Mouse (Mus musculus): ENCODE measurements at regions not wholly inside any gene's neighbourhood (a gene's known extent, or its start where the extent isn't known, plus 50 kb on each side); places are given as distances from the start of the nearest gene placed in this dataset.
A peak's percentile ranks its signal among the peaks of the same experiment; 100 is the strongest.

GRCm38 (mm10) chr6:6779157-6779556 is 84.0 kb upstream of the Dlx6 start:
- ATAC-seq: no peak
- no peaks in the 10 kb centered on the region for H3K36me3 ChIP-seq
- no peak overlapping the region for H3K4me2 ChIP-seq (replicated peaks)
- no peaks in the 10 kb centered on the region for H3K9me3 ChIP-seq
- H3K27ac ChIP-seq: no peak overlapping the region
- no peak overlapping the region for H3K9ac ChIP-seq (replicated peaks)
- H3K27me3 ChIP-seq: no peaks in the 10 kb centered on the region
- 91% methylated on average over 1 of the region's 1 CpGs for WGBS
- H3K4me3 ChIP-seq (replicated peaks): no peak overlapping the region
- H3K4me1 ChIP-seq (replicated peaks): no peaks in the 10 kb centered on the region

- H3K4me1 ChIP-seq (replicated peaks): no peaks in the 10 kb centered on the region
- H3K9me3 ChIP-seq: no peaks in the 10 kb centered on the region
- WGBS: 53% methylated on average over 3 of the region's 3 CpGs
- no peak overlapping the region for H3K4me2 ChIP-seq (replicated peaks)
- H3K4me3 ChIP-seq (replicated peaks): no peak overlapping the region
- H3K27me3 ChIP-seq: no peaks in the 10 kb centered on the region
- H3K27ac ChIP-seq: no peak overlapping the region
- no peaks in the 10 kb centered on the region for H3K36me3 ChIP-seq
- H3K9ac ChIP-seq (replicated peaks): no peak overlapping the region
- no peak for ATAC-seq
Observed at GRCm38 (mm10) chr6:6781556-6781955, 81.6 kb upstream of the Dlx6 start.

GRCm38 (mm10) chr6:6785939-6786490 is 77.1 kb upstream of the Dlx6 start:
- WGBS: 5% methylated on average over 1 of the region's 1 CpGs
- Histone ChIP-seq H3K27me3 (no peaks in the 10 kb centered on the region), H3K4me2 (replicated peaks) (no peak overlapping the region), H3K27ac (no peak overlapping the region), H3K4me1 (replicated peaks) (no peaks in the 10 kb centered on the region), H3K4me3 (replicated peaks) (no peak overlapping the region), H3K9me3 (no peaks in the 10 kb centered on the region), H3K9ac (replicated peaks) (no peak overlapping the region), H3K36me3 (no peaks in the 10 kb centered on the region)
- no peak for ATAC-seq

GRCm38 (mm10) chr6:6787490-6787889 is 75.6 kb upstream of the Dlx6 start:
- Histone ChIP-seq H3K27ac (no peak overlapping the region), H3K9ac (replicated peaks) (no peak overlapping the region), H3K36me3 (no peaks in the 10 kb centered on the region), H3K4me2 (replicated peaks) (no peak overlapping the region), H3K4me3 (replicated peaks) (no peak overlapping the region), H3K9me3 (no peaks in the 10 kb centered on the region), H3K27me3 (no peaks in the 10 kb centered on the region), H3K4me1 (replicated peaks) (no peaks in the 10 kb centered on the region)
- ATAC-seq: no peak
- WGBS: 78% methylated on average over 4 of the region's 4 CpGs

GRCm38 (mm10) chr6:6794320-6795018 is 68.7 kb upstream of the Dlx6 start:
- H3K36me3 ChIP-seq: no peaks in the 10 kb centered on the region
- no peaks in the 10 kb centered on the region for H3K27me3 ChIP-seq
- 66% methylated on average over 6 of the region's 6 CpGs for WGBS
- no peak overlapping the region for H3K9ac ChIP-seq (replicated peaks)
- peak; percentile 27; the same call in 1 of the 2 replicates for ATAC-seq
- no peak overlapping the region for H3K4me2 ChIP-seq (replicated peaks)
- H3K9me3 ChIP-seq: no peaks in the 10 kb centered on the region
- H3K4me1 ChIP-seq (replicated peaks): 0 out of 2 replicates have a peak, but pooled peaks cover 3% of the 10 kb centered on the region
- no peak overlapping the region for H3K27ac ChIP-seq
- no peak overlapping the region for H3K4me3 ChIP-seq (replicated peaks)

GRCm38 (mm10) chr6:6800377-6800776 is 62.8 kb upstream of the Dlx6 start:
- Histone ChIP-seq H3K36me3 (no peaks in the 10 kb centered on the region), H3K4me1 (replicated peaks) (0 out of 2 replicates have a peak, but pooled peaks cover 3% of the 10 kb centered on the region), H3K27me3 (no peaks in the 10 kb centered on the region), H3K9me3 (no peaks in the 10 kb centered on the region), H3K4me2 (replicated peaks) (no peak overlapping the region), H3K9ac (replicated peaks) (no peak overlapping the region), H3K27ac (no peak overlapping the region), H3K4me3 (replicated peaks) (no peak overlapping the region)
- 93% methylated on average over 2 of the region's 2 CpGs for WGBS
- peak; percentile 27; the same call in 1 of the 2 replicates for ATAC-seq

GRCm38 (mm10) chr6:6801563-6802259 is 61.4 kb upstream of the Dlx6 start:
- no peaks in the 10 kb centered on the region for H3K36me3 ChIP-seq
- H3K9ac ChIP-seq (replicated peaks): no peak overlapping the region
- no peak overlapping the region for H3K4me3 ChIP-seq (replicated peaks)
- H3K27ac ChIP-seq: no peak overlapping the region
- H3K4me1 ChIP-seq (replicated peaks): 0 out of 2 replicates have a peak, but pooled peaks cover 3% of the 10 kb centered on the region
- no peaks in the 10 kb centered on the region for H3K27me3 ChIP-seq
- 89% methylated on average over 15 of the region's 15 CpGs for WGBS
- no peaks in the 10 kb centered on the region for H3K9me3 ChIP-seq
- no peak overlapping the region for H3K4me2 ChIP-seq (replicated peaks)
- no peak for ATAC-seq

All from midbrain, embryonic 13.5 days (tissue).